Mouse (Mus musculus) gastrocnemius, adult 2 months (tissue): Measurements from ENCODE around the gene Ndufs3. TPM values are rescaled to one million over a fixed set of nuclear protein-coding genes. Genes with fewer than 3 reads are reported as not detected.
"Not testable (repeated sequence)": the region's sequence is repeated elsewhere in the genome, so short reads cannot be mapped to it uniquely, and the experiment has no call there.

Source experiments
- DNase-seq: peaks from one replicate; pipeline ENCODE4 v3.0.0; 2022
- H3K27ac ChIP-seq: fragments of 200-600 bp; 2 replicates; pipeline ENCODE4 v1.8.1; 2022; ENCODE audit warnings: mild to moderate bottlenecking
- H3K4me3 ChIP-seq: fragments of 200-600 bp; 2 replicates; pipeline ENCODE4 v1.8.1; 2022; ENCODE audit warnings: mild to moderate bottlenecking, moderate library complexity
- CTCF ChIP-seq: fragments of 200-600 bp; IDR thresholded peaks from 2 replicates; pipeline ENCODE4 v1.8.1; 2022; ENCODE audit warnings: antibody characterized with exemption, mild to moderate bottlenecking, moderate library complexity
- intact Hi-C: fragments of 180-260 bp; cut with DNase I; formaldehyde crosslinking; loops from one replicate; pipeline ENCODE4 v1.15.1; 2025
- total RNA-seq, 2 experiments: library from RNA; stranded (reverse); gene quantifications; 2 replicates each; pipeline ENCODE4 v1.2.3; 2021

Ndufs3 gene
- total RNA-seq, 2 experiments from 2014 or later = 460 to 625 TPM

- DNase-seq = no peak
- intact Hi-C loops = loop anchor here (2.0 kb wide), 1 partner anchor 16 kb away; no protein-coding TSS in a partner anchor
- H3K27ac ChIP-seq = no peak overlapping the region; the same call in 1 of the 2 replicates
- no peak for TF ChIP-seq CTCF
- H3K4me3 ChIP-seq = no peak overlapping the region
These were observed 18.0 kb upstream of the Ndufs3 start for GRCm38 (mm10) chr2:90922636-90923035.

- H3K4me3 ChIP-seq = no peak overlapping the region
- peak; percentile 39 for DNase-seq
- peak overlapping the region; percentile 78 for H3K27ac ChIP-seq
- no peak for TF ChIP-seq CTCF
- intact Hi-C loops = no loop called here
These were observed 16.6 kb upstream of the Ndufs3 start for GRCm38 (mm10) chr2:90921178-90921577.

GRCm38 (mm10) chr2:90917999-90918698 is 13.5 kb upstream of the Ndufs3 start:
- Histone ChIP-seq H3K4me3 (peak overlapping the region; percentile 89), H3K27ac (peak overlapping the region; percentile 98)
- no peak for DNase-seq
- intact Hi-C loops = no loop called here
- TF ChIP-seq CTCF = no peak

GRCm38 (mm10) chr2:90917233-90917998 is 12.8 kb upstream of the Ndufs3 start:
- DNase-seq = peak; percentile 94
- TF ChIP-seq CTCF = peak; percentile 35
- Histone ChIP-seq H3K27ac (peak overlapping the region; percentile 98), H3K4me3 (peak overlapping the region; percentile 89)
- intact Hi-C loops = no loop called here

- Histone ChIP-seq H3K4me3 (peak overlapping the region; percentile 89), H3K27ac (peak overlapping the region; percentile 98)
- TF ChIP-seq CTCF = no peak
- DNase-seq = no peak
- intact Hi-C loops = no loop called here
These were observed 12.1 kb upstream of the Ndufs3 start for GRCm38 (mm10) chr2:90916560-90917232.

GRCm38 (mm10) chr2:90915516-90915915 is 10.9 kb upstream of the Ndufs3 start:
- no peak for DNase-seq
- Histone ChIP-seq H3K4me3 (peak overlapping the region; percentile 89), H3K27ac (peak overlapping the region; percentile 98; the same call in 1 of the 2 replicates)
- TF ChIP-seq CTCF = no peak
- intact Hi-C loops = loop anchor here (2.0 kb wide), 1 partner anchor 15 kb away; no protein-coding TSS in a partner anchor

- TF ChIP-seq CTCF = no peak
- H3K27ac ChIP-seq = peak overlapping the region; percentile 4; the same call in 1 of the 2 replicates
- no peak for DNase-seq
- intact Hi-C loops = loop anchor here (2.0 kb wide), 1 partner anchor 13 kb away; no protein-coding TSS in a partner anchor
- no peak overlapping the region; the same call in 1 of the 2 replicates for H3K4me3 ChIP-seq
These were observed 9.0 kb upstream of the Ndufs3 start for GRCm38 (mm10) chr2:90913671-90914070.

GRCm38 (mm10) chr2:90911668-90912067 is 7.0 kb upstream of the Ndufs3 start:
- DNase-seq = no peak
- Histone ChIP-seq H3K4me3 (no peak overlapping the region), H3K27ac (peak overlapping the region; percentile 64; the same call in 1 of the 2 replicates)
- intact Hi-C loops = no loop called here
- TF ChIP-seq CTCF = no peak

- peak overlapping the region; percentile 64 for H3K27ac ChIP-seq
- DNase-seq = no peak
- intact Hi-C loops = no loop called here
- no peak overlapping the region for H3K4me3 ChIP-seq
- no peak for TF ChIP-seq CTCF
These were observed 6.2 kb upstream of the Ndufs3 start for GRCm38 (mm10) chr2:90910861-90911260.

GRCm38 (mm10) chr2:90906721-90907120 is 2.1 kb upstream of the Ndufs3 start:
- Histone ChIP-seq H3K4me3 (no peak overlapping the region), H3K27ac (no peak overlapping the region)
- TF ChIP-seq CTCF = no peak
- no peak for DNase-seq
- intact Hi-C loops = no loop called here

GRCm38 (mm10) chr2:90904856-90905224 is 213 bp upstream of the Ndufs3 start:
- intact Hi-C loops = loop anchor here (5.0 kb wide), 1 partner anchor 37 kb away; the partner anchor contains the start of gene Celf1
- Histone ChIP-seq H3K27ac (peak overlapping the region; percentile 98), H3K4me3 (peak overlapping the region; percentile 87)
- TF ChIP-seq CTCF = no peak
- no peak for DNase-seq

- intact Hi-C loops = loop anchor here (5.0 kb wide), 1 partner anchor 39 kb away; the partner anchor contains the start of gene Celf1
- no peak for TF ChIP-seq CTCF
- Histone ChIP-seq H3K27ac (peak overlapping the region; percentile 98), H3K4me3 (peak overlapping the region; percentile 87)
- no peak for DNase-seq
These were observed 1.2 kb downstream of the Ndufs3 start for GRCm38 (mm10) chr2:90903398-90903797.

GRCm38 (mm10) chr2:90894299-90894677 is 10.3 kb downstream of the Ndufs3 start:
- DNase-seq, H3K4me3 ChIP-seq, intact Hi-C loops, H3K27ac ChIP-seq: not testable (repeated sequence)
